Mouse (Mus musculus) hindbrain, embryonic 11.5 days (tissue): ENCODE data around the gene Lgals12. TPM values are rescaled to one million over a fixed set of nuclear protein-coding genes. Genes with fewer than 3 reads are reported as not detected.

Experiments used
- ATAC-seq: fragments of 200-750 bp; cut with Nextera tagmentation; 2 replicates; pipeline ENCODE4 v1.8.0; 2017; ENCODE audit warnings: mild to moderate bottlenecking, moderate TSS enrichment, moderate library complexity; ENCODE audit not compliant: low FRiP score
- DNase-seq: peaks from one replicate; pipeline ENCODE4 v3.0.0-alpha.2; 2015; ENCODE audit warnings: low spot score
- H3K27ac ChIP-seq: fragments of 300-500 bp; sonication (generic); 2 replicates; pipeline ENCODE4 v1.5.1; 2014; ENCODE audit warnings: mild to moderate bottlenecking, low read depth, low read length
- H3K27me3 ChIP-seq: fragments of 300-500 bp; sonication (generic); 2 replicates; pipeline ENCODE4 v1.6.1; 2014; ENCODE audit warnings: mild to moderate bottlenecking, low read length, moderate library complexity, mixed read lengths; ENCODE audit not compliant: control insufficient read depth, insufficient read depth
- H3K36me3 ChIP-seq: fragments of 300-500 bp; sonication (generic); 2 replicates; pipeline ENCODE4 v1.6.1; 2014; ENCODE audit warnings: mild to moderate bottlenecking, low read length, moderate library complexity, mixed read lengths; ENCODE audit not compliant: control insufficient read depth, insufficient read depth
- H3K4me1 ChIP-seq: fragments of 300-500 bp; sonication (generic); replicated peaks from 2 replicates; pipeline ENCODE4 v1.6.1; 2014; ENCODE audit warnings: low read length, mixed read lengths; ENCODE audit not compliant: control insufficient read depth, insufficient read depth
- H3K4me2 ChIP-seq: fragments of 300-500 bp; sonication (generic); replicated peaks from 2 replicates; pipeline ENCODE4 v1.6.1; 2014; ENCODE audit warnings: mild to moderate bottlenecking, low read depth, low read length
- H3K4me3 ChIP-seq: fragments of 300-500 bp; sonication (generic); 2 replicates; pipeline ENCODE4 v1.5.1; 2014; ENCODE audit warnings: low read depth, low read length
- H3K9ac ChIP-seq: fragments of 300-500 bp; sonication (generic); 2 replicates; pipeline ENCODE4 v1.6.1; 2014; ENCODE audit warnings: low read depth, low read length
- H3K9me3 ChIP-seq: fragments of 300-500 bp; sonication (generic); 2 replicates; pipeline ENCODE4 v1.6.1; 2016; ENCODE audit warnings: low read length; ENCODE audit not compliant: control insufficient read depth
- WGBS: fragments of 180-500 bp; shearing (Covaris S2); extraction: QIAGEN DNeasy Blood & Tissue Kit; methylation state at CpG from one replicate; pipeline ENCODE4 v1.1.7; 2014; 5-methylcytosine and 5-hydroxymethylcytosine counted together
- polyA plus RNA-seq: library from polyadenylated mRNA; unstranded; fragments of >200 nt; fragmentation: Nextera tagmentation; extraction: Ambion mirVana; gene quantifications from 2 replicates; pipeline ENCODE4 v1.2.1, GENCODE M21; 2014

Gene Lgals12
- polyA plus RNA-seq = 0.10 and 0.26 TPM in 2 replicates

DNA sequence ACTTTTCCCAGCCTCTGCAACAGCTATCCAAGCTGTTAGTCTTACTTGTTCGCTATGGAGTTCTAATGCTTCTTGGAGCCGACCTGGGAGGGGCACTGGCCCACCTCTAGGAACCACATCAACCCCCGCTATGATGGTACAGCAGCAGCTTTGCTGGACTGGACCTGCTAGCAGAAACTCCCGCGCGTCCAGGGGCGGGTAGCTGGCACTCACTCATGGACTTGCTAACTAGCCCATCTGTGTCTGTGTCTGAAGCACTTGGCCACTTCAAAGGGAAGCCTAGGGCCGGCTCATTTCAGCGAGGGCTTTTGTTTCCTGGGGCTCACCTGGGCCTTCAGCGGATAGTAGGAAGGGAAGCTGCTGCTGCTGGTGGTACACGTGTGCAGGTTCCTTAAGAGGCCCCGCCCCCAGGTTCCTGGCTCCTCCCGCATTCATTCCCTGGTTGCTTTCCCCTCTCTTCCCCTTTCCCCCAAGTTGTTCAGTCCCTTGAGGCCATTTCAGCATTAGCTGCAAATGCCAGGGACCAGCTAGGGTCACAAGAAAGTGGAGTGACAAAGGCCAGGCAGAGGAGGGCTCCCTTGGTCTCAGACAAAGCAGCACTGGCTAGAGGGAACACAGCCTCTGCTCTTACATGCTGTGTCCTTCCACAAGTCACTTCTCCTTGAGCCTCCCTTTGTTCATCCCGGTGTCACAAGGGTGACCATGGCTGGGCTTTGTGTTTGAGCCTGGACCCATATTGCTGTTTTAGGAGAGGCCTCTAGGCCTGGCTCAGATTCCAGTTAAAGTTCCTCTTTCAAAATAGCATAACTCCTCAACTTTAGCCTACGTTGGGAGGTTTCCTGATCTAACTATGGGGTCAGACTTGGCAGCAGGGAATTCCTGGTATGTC is at the start of gene Lgals12:
Gene Lgals12 (minus strand): TSS at position 393 of the 889 bp plus-strand sequence.
- DNase-seq = peak; percentile 31
- ATAC-seq = peak; percentile 39; the same call in 1 of the 2 replicates
- peak within 1 kb of the TSS; percentile 17; the same call in 1 of the 2 replicates for H3K4me3 ChIP-seq
- WGBS = 9% methylated on average over 15 of the region's 15 CpGs
- no peaks in the 10 kb centered on the region for H3K36me3 ChIP-seq
- no peak within 1 kb of the TSS for H3K9ac ChIP-seq
- H3K27ac ChIP-seq = no peak within 1 kb of the TSS; the same call in 1 of the 2 replicates
- 0 out of 2 replicates have a peak, but pooled peaks cover 2% of the 10 kb centered on the region for H3K4me1 ChIP-seq
- H3K27me3 ChIP-seq = peaks cover 9% of the 10 kb centered on the region
- H3K9me3 ChIP-seq = no peaks in the 10 kb centered on the region
- H3K4me2 ChIP-seq = peak within 1 kb of the TSS; percentile 44

- Histone ChIP-seq H3K36me3 (no peaks in the 10 kb centered on the region), H3K27ac (no peak overlapping the region), H3K4me3 (no peak overlapping the region), H3K9ac (no peak overlapping the region), H3K9me3 (no peaks in the 10 kb centered on the region), H3K27me3 (no peaks in the 10 kb centered on the region), H3K4me2 (no peak overlapping the region), H3K4me1 (no peaks in the 10 kb centered on the region)
- 88% methylated on average over 8 of the region's 8 CpGs for WGBS
- DNase-seq (no peak), ATAC-seq (no peak)
Measured at GRCm38 (mm10) chr19:7648913-7649666, 42.1 kb upstream of the Lgals12 start.

GRCm38 (mm10) chr19:7633786-7634185 is 26.8 kb upstream of the Lgals12 start:
- H3K27me3 ChIP-seq = no peaks in the 10 kb centered on the region
- H3K4me1 ChIP-seq = no peaks in the 10 kb centered on the region
- DNase-seq (no peak), ATAC-seq (no peak)
- no peak overlapping the region for H3K27ac ChIP-seq
- WGBS = 72% methylated on average over 1 of the region's 1 CpGs
- no peaks in the 10 kb centered on the region for H3K9me3 ChIP-seq
- no peak overlapping the region for H3K9ac ChIP-seq
- H3K36me3 ChIP-seq = no peaks in the 10 kb centered on the region
- H3K4me2 ChIP-seq = no peak overlapping the region
- no peak overlapping the region for H3K4me3 ChIP-seq

GRCm38 (mm10) chr19:7633021-7633420 is 26.0 kb upstream of the Lgals12 start:
- no peak overlapping the region for H3K4me2 ChIP-seq
- no peak for DNase-seq
- no peaks in the 10 kb centered on the region for H3K9me3 ChIP-seq
- no peak overlapping the region for H3K9ac ChIP-seq
- H3K4me3 ChIP-seq = no peak overlapping the region
- H3K4me1 ChIP-seq = no peaks in the 10 kb centered on the region
- H3K27ac ChIP-seq = no peak overlapping the region
- H3K27me3 ChIP-seq = no peaks in the 10 kb centered on the region
- ATAC-seq = no peak
- H3K36me3 ChIP-seq = no peaks in the 10 kb centered on the region

DNA sequence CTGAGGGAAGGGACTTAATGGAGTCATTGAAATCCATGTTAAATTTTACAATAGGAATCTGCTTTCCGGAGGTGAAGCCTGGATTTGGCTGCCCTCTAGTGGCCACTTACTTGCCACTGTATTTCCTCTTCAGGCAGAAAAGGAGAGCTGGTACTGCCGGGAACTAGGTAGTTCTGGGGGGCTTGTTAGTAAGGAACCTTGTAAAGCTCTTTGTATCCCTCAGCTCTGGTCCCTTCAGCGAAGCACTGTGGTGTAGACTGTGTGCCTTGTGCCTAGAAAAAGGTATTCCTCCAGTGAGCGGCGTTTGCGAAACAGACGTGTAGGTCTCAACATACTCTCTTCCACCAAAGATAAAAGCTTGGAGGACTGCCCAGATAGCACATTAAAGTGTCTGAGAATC is 10.7 kb upstream of the Lgals12 start:
- DNase-seq (peak; percentile 83), ATAC-seq (no peak)
- H3K27ac ChIP-seq = no peak overlapping the region
- H3K4me3 ChIP-seq = no peak overlapping the region
- H3K36me3 ChIP-seq = no peaks in the 10 kb centered on the region
- no peaks in the 10 kb centered on the region; the same call in 1 of the 2 replicates for H3K27me3 ChIP-seq
- H3K4me1 ChIP-seq = no peaks in the 10 kb centered on the region
- no peak overlapping the region for H3K9ac ChIP-seq
- no peak overlapping the region for H3K4me2 ChIP-seq
- WGBS = 43% methylated on average over 7 of the region's 7 CpGs
- H3K9me3 ChIP-seq = no peaks in the 10 kb centered on the region

DNA sequence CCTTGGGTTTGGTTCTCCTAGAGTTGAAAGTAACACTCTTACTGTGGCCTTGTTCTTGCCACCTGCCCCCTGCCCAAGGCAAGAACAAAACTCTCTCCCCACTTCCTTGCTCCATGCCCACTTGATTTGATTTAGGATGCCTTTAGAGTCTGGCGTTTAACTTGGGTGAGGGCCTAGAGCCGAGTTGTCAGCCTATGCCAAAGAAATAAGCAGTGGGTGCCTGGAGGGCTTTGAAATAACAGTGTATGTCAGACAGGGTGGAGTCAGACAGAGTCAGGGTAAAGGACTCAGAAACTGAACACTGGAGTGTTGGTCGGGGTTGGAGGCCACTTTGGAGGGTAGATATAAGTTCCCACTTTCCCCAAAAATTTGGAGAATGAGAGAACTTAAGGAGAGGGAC is 10.1 kb upstream of the Lgals12 start:
- WGBS = 70% methylated on average over 3 of the region's 3 CpGs
- DNase-seq = no peak
- H3K9ac ChIP-seq = no peak overlapping the region
- H3K4me2 ChIP-seq = no peak overlapping the region
- H3K27me3 ChIP-seq = peaks cover 3% of the 10 kb centered on the region; the same call in 1 of the 2 replicates
- no peaks in the 10 kb centered on the region for H3K4me1 ChIP-seq
- ATAC-seq = no peak
- no peaks in the 10 kb centered on the region for H3K9me3 ChIP-seq
- no peak overlapping the region for H3K27ac ChIP-seq
- no peak overlapping the region for H3K4me3 ChIP-seq
- no peaks in the 10 kb centered on the region for H3K36me3 ChIP-seq

- Histone ChIP-seq H3K36me3 (no peaks in the 10 kb centered on the region), H3K9ac (no peak overlapping the region), H3K27ac (no peak overlapping the region), H3K9me3 (no peaks in the 10 kb centered on the region), H3K4me1 (no peaks in the 10 kb centered on the region), H3K4me3 (no peak overlapping the region), H3K27me3 (peaks cover 9% of the 10 kb centered on the region), H3K4me2 (no peak overlapping the region)
- 76% methylated on average over 5 of the region's 5 CpGs for WGBS
- ATAC-seq (no peak), DNase-seq (no peak)
Measured at GRCm38 (mm10) chr19:7616231-7616930, 9.4 kb upstream of the Lgals12 start.

- no peak overlapping the region for H3K4me2 ChIP-seq
- no peak for ATAC-seq
- no peak for DNase-seq
- no peaks in the 10 kb centered on the region for H3K9me3 ChIP-seq
- peaks cover 9% of the 10 kb centered on the region for H3K27me3 ChIP-seq
- 83% methylated on average over 7 of the region's 7 CpGs for WGBS
- no peaks in the 10 kb centered on the region for H3K36me3 ChIP-seq
- no peak overlapping the region for H3K27ac ChIP-seq
- H3K4me3 ChIP-seq = no peak overlapping the region
- no peaks in the 10 kb centered on the region for H3K4me1 ChIP-seq
- H3K9ac ChIP-seq = no peak overlapping the region
Measured at GRCm38 (mm10) chr19:7613151-7613550, 6.2 kb upstream of the Lgals12 start.
